Mouse (Mus musculus) E14TG2a.4 (cell line): ENCODE measurements around the gene Fam186a.

Source experiments
- CTCF ChIP-seq: conservative IDR thresholded peaks from 2 replicates; pipeline ENCODE4 v1.5.1; 2014; ENCODE audit warnings: low read length
- NANOG ChIP-seq: IDR thresholded peaks from 2 replicates; pipeline ENCODE4 v1.6.1; 2014; ENCODE audit warnings: borderline replicate concordance, low read length, mixed read lengths
- POU5F1 ChIP-seq: IDR thresholded peaks from 2 replicates; pipeline ENCODE4 v1.6.1; 2014; ENCODE audit warnings: low read length, borderline replicate concordance

DNA sequence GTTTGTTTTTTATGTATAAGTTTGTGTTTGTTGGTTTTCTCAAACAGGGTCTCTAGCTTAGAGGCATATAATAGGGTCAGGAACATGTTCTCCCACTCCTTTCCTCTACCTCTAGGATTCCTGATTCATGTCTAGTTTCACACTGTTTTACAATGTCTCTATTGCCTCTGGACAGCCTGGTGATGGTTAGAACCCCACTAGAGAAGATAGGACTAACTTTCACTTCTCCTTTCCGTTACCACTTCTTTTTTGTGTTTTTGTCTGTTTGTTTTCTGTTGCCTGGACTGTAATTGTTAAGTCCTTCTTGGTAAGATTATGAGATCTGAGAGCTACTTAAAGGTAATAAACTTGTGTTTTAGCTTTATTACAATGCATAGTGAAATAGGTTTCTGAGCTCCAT lies 32.5 kb upstream of the Fam186a start:
- no peak for TF ChIP-seq CTCF
- TF ChIP-seq POU5F1 = no peak
- TF ChIP-seq NANOG = no peak
